Mouse (Mus musculus): ENCODE measurements at regions not wholly inside any gene's neighbourhood (a gene's known extent, or its start where the extent isn't known, plus 50 kb on each side); places are given as distances from the start of the nearest gene placed in this dataset.

- no peak for TF ChIP-seq CTCF (IDR thresholded peaks at IDR 0.05; ENCODE audit: extremely low read depth, insufficient read depth, low read length)
- no peak for TF ChIP-seq POLR2A (IDR thresholded peaks at IDR 0.05; ENCODE audit: extremely low read depth, insufficient read depth, low read length)
Measured at GRCm38 (mm10) chr2:75376666-75377065, 282.4 kb upstream of the Hnrnpa3 start.
